Mouse (Mus musculus): ENCODE measurements at regions not wholly inside any gene's neighbourhood (a gene's known extent, or its start where the extent isn't known, plus 50 kb on each side); places are given as distances from the start of the nearest gene placed in this dataset.
"Not testable (repeated sequence)": the region's sequence is repeated elsewhere in the genome, so short reads cannot be mapped to it uniquely, and the experiment has no call there.

- DNase-seq, result no peak
These were observed 206.2 kb downstream of the Pcsk1 start for GRCm38 (mm10) chr13:75295818-75296217.

DNA sequence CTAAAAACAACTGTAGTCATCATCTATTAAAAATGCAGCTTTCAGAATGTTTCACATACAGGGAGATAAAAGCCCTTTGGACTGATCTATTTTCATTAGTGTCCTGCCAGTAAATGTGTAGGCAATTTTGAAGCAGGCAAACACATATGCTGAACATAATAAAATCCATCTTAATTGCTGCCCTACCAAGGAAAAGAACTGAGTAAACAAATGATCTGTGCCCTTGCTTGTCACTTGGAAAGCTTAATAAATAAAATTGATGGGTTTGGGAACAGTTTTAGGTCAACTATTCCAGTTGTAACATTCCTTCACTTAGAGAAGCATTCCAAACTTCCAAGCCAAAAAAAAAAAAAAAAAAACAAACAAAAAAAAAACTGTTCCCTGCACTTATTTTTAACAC, 230.2 kb downstream of the Pcsk1 start:
- no peak for DNase-seq

DNA sequence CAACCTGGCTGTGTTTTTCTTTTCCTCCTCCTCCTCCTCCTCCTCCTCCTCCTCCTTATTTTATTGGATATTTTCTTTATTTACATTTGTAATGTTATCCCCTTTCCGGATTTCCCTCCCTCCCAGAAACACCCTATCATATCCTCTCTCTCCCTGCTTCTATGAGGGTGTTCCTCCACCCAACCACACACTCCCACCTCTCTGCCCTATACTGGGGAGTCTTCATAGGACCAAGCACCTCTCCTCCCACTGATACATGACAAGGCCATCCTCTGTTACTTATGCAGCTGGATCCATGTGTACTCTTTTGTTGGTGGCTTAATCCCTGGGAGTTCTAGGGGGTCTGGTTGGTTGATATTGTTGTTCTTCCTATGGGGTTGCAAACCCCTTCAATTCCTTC, 230.6 kb downstream of the Pcsk1 start:
- DNase-seq, result no peak

DNA sequence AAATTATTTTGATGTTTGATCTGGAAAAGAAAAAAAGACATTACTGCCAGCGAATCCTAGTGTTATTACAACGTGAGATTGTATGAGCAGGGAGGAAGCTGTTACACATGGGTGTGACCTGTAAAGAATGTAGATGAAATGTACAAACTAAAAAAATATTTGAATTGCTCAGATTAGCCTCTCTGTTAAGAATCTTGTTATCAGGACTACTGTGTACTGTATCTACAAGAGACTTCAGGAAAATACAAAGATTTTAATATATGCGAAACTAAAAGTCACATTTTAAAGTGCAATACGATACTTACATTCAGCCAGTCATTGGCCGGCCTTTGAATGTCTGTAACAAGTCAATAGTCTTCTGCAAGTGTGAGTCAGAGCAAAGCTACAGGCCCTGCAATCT, 247.4 kb downstream of the Pcsk1 start:
- no peak for DNase-seq

DNA sequence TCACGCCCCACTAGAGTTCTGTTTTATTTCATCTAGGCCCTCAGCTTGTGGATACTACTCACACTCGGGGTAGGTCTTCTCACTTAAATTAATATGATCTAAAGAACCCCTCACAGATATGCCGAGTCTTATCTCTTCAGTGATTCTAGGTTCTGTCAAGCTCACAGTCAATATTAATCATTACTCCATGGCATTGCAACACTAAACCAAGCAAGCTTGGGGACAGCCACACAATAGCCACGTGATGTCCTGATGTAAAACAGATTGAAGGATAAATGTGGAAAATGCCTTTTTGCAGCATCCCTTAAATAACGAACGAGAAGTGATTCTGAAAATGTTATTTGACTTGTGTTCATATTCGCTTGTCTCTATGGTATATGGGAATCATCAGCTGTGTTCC, 253.8 kb downstream of the Pcsk1 start:
- DNase-seq, result no peak

GRCm38 (mm10) chr13:75366723-75367426, 277.2 kb downstream of the Pcsk1 start:
- no peak for DNase-seq

GRCm38 (mm10) chr13:75368249-75368800, 278.7 kb downstream of the Pcsk1 start:
- no peak for DNase-seq

- DNase-seq, result not testable (repeated sequence)
These were observed 287.5 kb downstream of the Pcsk1 start for GRCm38 (mm10) chr13:75377100-75377499.

DNA sequence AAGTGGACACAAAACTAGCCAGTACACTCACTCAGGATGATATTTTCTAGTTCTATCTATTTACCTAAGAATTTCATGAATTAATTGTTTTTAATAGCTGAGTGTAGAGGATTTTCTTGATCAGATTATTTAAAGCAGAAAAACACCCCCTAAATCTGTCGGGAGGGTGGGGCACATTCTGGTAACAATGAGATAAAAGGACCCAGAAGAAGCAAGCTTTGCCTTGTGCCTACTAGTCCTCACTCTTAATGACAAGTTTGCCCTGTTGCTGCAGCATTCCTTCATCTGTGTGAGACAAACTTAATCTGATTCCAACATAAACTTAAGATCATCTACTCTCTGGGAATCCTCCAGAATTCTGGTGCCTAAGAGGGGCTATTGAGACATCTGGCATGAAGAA, 288.1 kb downstream of the Pcsk1 start:
- no peak for DNase-seq

- DNase-seq, result no peak
These were observed 295.2 kb downstream of the Pcsk1 start for GRCm38 (mm10) chr13:75384631-75385340.

- DNase-seq, result no peak
These were observed 299.6 kb downstream of the Pcsk1 start for GRCm38 (mm10) chr13:75389211-75389610.

DNA sequence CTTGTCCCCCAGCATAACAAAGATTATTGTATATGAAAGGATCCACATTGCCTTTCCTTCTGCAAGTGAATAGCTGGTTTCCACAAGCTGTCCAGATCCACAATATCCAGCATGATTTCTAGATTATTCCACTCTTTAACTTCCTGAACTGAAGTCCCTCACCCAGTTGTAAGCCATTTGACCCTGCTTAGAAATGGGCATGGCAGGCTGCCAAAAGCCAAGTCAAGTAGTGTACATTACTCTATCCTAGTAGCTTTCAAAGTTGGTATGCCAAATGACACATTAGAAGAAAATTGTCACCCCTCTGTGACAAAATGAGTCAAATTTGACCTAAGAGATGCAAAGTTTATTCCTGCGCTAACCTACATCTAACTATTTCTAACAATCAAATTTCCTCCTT, 300.6 kb downstream of the Pcsk1 start:
- no peak for DNase-seq

- not testable (repeated sequence) for DNase-seq
These were observed 306.7 kb upstream of the Ell2 start for GRCm38 (mm10) chr13:75399846-75400245.

GRCm38 (mm10) chr13:75420726-75421125, 285.8 kb upstream of the Ell2 start:
- DNase-seq, result no peak

- DNase-seq, result no peak
These were observed 279.6 kb upstream of the Ell2 start for GRCm38 (mm10) chr13:75426971-75427370.

- no peak for DNase-seq
These were observed 267.4 kb upstream of the Ell2 start for GRCm38 (mm10) chr13:75439170-75439569.

- DNase-seq, result no peak
These were observed 266.5 kb upstream of the Ell2 start for GRCm38 (mm10) chr13:75440051-75440450.

DNA sequence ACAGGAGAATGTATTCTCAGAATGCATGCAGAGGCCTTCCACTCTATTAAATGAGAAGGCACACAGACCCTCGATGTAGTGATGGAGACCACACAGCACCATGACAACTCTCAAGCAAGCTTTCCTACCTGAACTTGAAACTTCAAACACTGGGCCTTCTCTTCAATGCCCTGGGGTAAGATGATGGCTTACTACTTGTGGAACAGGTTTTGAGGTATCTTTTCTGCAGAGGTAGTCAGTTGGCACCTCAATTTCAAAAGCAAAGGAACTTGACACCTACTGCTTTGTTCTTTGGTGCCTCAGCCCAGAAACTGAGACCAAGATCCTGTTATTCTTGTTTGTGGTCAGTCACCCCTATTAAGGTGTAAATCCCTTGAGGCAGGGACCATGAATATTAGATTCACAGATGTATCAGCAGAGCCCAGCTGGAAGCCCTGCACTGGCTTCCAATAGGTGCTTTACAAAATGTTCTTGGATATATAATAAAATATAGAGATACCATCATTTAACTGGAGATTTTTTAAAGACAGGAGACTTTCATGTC, 246.2 kb upstream of the Ell2 start:
- no peak for DNase-seq

DNA sequence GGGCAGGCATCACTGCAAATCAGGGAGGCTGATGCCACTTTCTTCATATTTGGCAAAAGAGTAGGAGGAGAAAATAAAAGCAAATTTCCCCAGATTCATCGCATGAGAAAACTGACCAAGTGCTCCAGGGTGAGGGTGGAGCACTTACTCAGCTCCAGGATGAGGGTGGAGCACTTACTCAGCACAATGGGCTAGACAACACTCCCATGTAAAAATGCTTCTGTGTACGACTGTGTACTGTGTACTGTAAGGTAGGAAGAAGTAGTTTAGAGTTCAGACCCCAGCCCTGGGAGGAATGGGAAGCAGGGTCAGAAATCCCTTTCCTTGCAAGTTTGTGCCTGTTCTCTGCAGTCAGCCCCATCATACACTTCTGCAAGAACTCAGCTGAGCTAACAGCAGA, 245.3 kb upstream of the Ell2 start:
- no peak for DNase-seq

GRCm38 (mm10) chr13:75467225-75467624, 239.3 kb upstream of the Ell2 start:
- DNase-seq, result no peak

- no peak for DNase-seq
These were observed 230.5 kb upstream of the Ell2 start for GRCm38 (mm10) chr13:75475828-75476597.

GRCm38 (mm10) chr13:75483157-75483915, 223.2 kb upstream of the Ell2 start:
- DNase-seq, result not testable (repeated sequence)
